Mouse (Mus musculus) adrenal gland, adult 10 weeks (tissue): ENCODE measurements around the gene Vmn2r38. TPM values are rescaled to one million over a fixed set of nuclear protein-coding genes. Genes with fewer than 3 reads are reported as not detected.

Source experiments
- polyA plus RNA-seq: library from polyadenylated mRNA; stranded (reverse); fragments of 350-450 nt; fragmentation: Illumina TruSeq; extraction: RNeasy Lipid Tissue Mini Kit (QIAGEN cat#74804); gene quantifications from one replicate; pipeline ENCODE4 v1.2.3, GENCODE M21; 2014; ENCODE audit warnings: low read depth, low replicate concordance

Vmn2r38 gene
- polyA plus RNA-seq = not detected

DNA sequence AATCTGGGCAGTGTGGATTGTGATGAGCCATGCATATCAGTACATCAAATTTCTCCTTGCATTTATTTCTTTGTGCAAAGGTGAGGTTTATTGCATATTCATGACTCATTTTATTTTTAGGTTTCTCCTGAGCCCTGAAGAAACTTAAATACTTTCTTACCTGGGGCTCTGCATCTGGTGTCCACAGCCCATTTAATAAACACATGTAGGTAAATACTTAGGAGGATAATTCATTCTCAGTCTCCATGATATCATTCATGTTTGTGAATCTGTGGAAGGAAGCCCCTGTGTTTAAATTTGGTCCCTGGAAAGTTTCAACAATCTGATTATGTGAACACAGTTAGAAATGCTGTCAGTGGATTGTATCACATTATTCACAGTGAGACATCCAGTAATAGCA lies at the start of gene Vmn2r38:
Gene Vmn2r38, minus strand, starts transcription at position 101 of the 400 bp plus-strand sequence.

DNA sequence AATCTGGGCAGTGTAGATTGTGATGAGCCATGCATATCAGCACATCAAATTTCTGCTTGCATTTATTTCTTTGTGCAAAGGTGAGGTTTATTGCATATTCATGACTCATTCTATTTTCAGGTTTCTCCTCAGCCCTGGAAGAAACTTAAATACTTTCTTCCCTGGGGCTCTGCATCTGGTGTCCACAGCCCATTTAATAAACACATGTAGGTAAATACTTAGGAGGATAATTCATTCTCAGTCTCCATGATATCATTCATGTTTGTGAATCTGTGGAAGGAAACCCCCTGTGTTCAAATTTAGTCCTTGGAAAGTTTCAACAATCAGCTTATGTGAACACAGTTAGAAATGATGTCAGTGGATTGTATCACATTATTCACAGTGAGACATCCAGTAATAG lies 67.0 kb downstream of the Vmn2r38 start, which contains the start of gene Vmn2r39:
Gene Vmn2r39, minus strand, starts transcription at position 101 of the 400 bp plus-strand sequence.

Other genes with a start within 250 kb of the Vmn2r38 start
- not detected for gene Vmn2r40, start 166.4 kb downstream of the Vmn2r38 start, polyA plus RNA-seq
- gene Vmn2r39, start 67.1 kb downstream of the Vmn2r38 start, polyA plus RNA-seq = not detected
- gene Vmn2r37, start 125.8 kb upstream of the Vmn2r38 start, polyA plus RNA-seq = not detected